Mouse (Mus musculus): Measurements from ENCODE around the gene Gm33543. TPM values are rescaled to one million over a fixed set of nuclear protein-coding genes. Genes with fewer than 3 reads are reported as not detected.

Gm33543 gene
- total RNA-seq, 2 experiments from 2014 or later, result 0.42 to 1.4 TPM

- intact Hi-C loops (cut with DNase I), result no loop called here
- DNase-seq, result no peak
Observed at GRCm38 (mm10) chr10:95780881-95781600, 61.7 kb downstream of the Gm33543 start.

GRCm38 (mm10) chr10:95779801-95780385 is 62.8 kb downstream of the Gm33543 start:
- no peak for DNase-seq
- intact Hi-C loops (cut with DNase I), result loop anchor here (10.0 kb wide), 1 partner anchor 225 kb away; no protein-coding TSS in a partner anchor

GRCm38 (mm10) chr10:95778622-95779021 is 64.1 kb downstream of the Gm33543 start:
- intact Hi-C loops (cut with DNase I), result loop anchor here (10.0 kb wide), 1 partner anchor 224 kb away; no protein-coding TSS in a partner anchor
- no peak for DNase-seq

- no peak for DNase-seq
- intact Hi-C loops (cut with DNase I), result loop anchor here (10.0 kb wide), 1 partner anchor 223 kb away; no protein-coding TSS in a partner anchor
Observed at GRCm38 (mm10) chr10:95777701-95778320, 64.9 kb downstream of the Gm33543 start.

DNA sequence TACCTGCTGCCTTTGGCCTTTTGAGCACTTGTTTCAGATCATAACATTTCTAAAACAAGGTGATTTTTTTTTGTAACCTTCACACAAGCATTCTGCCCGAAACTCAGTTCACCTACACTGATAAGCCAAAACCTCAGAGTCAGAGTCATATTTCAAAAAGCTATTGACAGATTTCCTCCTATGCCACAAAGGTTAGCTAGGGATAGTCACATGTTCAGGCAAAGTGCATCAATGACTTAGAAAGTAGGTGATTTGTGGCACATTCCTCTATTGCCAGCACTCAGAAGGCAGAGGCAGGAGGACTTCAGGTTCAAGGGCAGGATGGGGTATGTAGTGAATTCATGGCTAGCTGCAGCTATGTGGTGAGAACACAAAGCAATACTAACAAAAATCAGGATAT is 65.7 kb downstream of the Gm33543 start:
- intact Hi-C loops (cut with DNase I), result loop anchor here (10.0 kb wide), 1 partner anchor 222 kb away; no protein-coding TSS in a partner anchor
- no peak for DNase-seq

GRCm38 (mm10) chr10:95774856-95775255 is 67.9 kb downstream of the Gm33543 start:
- intact Hi-C loops (cut with DNase I), result loop anchor here (1.0 to 10.0 kb wide), 2 partner anchors 53 to 220 kb away; no protein-coding TSS in a partner anchor
- DNase-seq, result no peak

DNA sequence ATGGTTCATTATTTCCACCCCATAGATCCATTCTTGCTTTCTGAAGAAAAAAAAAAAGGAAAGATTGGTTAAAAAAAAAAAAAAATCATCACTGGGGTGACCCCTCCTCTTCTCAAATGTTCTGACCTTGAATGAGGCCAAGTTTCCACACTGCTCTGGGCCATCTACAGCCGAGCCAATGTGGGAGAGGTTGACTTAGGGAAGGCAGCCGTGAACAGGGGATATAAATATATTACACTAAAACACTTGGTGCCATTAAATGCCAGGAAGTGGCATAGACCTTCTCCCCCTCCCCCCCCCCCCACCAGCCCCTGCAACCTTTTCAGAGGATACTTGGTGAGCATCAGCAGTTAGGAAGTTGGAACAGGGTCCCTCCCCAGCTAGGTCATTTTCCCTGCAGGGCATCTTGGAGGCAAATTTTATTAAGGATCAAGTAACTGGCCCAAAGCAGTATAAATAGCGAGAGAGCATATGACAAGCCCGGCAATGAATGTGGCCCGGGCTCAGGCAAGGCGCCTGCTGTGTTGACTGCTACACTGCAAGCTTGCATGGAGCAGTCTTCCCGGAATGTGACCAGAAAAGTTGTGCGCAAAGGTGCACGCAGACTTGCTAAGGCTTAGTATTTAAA is 68.6 kb downstream of the Gm33543 start:
- DNase-seq, result peak; percentile 25 to 32
- intact Hi-C loops (cut with DNase I), result loop anchor here (1.0 to 10.0 kb wide), 2 partner anchors 54 to 219 kb away; no protein-coding TSS in a partner anchor

Other genes starting within 250 kb of the Gm33543 start
- not detected for gene Anapc15-ps, start 169.5 kb downstream of the Gm33543 start, total RNA-seq (2021)
- gene Eea1, start 97.7 kb upstream of the Gm33543 start, total RNA-seq (2021), result 10 to 100 TPM; 18.1 to 23.3 TPM

All from gastrocnemius, postnatal 36 days (tissue).